In the genomic region with DNA sequence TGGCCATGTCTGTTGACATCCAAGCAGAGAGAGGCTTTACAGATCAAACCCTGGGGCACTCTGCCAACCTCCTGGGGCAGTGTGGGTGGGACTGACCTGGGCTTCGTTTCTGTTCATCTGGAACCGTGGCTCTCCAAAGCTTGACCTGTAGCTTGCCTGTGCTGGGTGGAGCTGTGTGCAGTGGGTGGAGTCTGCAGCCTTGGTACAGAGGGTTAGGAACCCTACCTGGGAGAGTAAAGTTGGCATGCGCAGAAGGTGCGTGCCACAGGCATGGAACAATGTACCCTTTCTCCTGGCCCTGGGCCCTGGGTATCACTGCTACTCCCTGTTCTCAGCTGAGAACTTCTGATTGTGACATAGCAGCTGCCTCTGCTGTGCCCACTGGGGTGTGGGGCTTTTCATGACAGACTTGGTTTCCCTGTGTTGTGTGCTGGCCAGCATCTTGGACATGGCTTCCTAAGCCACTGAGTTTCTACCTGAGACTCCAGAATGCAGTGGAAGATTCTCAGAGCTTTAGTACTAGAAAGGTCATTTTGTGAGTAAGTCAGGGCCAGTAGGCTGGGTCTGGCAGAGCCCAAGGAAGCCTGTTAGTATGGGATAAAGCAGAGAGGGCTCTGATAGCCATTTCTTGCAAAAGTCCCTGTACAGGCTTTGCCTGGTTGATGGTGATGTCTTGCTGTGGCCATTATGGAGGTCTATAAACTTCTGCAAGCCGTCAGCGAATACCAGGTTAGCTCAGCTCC, we compare ENCODE assay signal across 10 mouse cellular contexts. TPM values are rescaled to one million over a fixed set of nuclear protein-coding genes. Genes with fewer than 3 reads are reported as not detected.
DNase-seq lines count a peak whose midpoint lies in the region; ATAC-seq and TF ChIP-seq lines count a peak whose summit lies in the region.
"Had no signal": no experiment of that assay in that cellular context is flagged by ENCODE, and none has a peak within 500 bp of the region (broad histone marks: within the 10 kb centered on the region; RNA-seq: fewer than 3 reads in every experiment).

No protein-coding gene starts in this region.

- ATAC-seq in limb, embryonic 13.5 days (ENCODE audit: low FRiP score, low read depth): no peak
- 0 out of 2 replicates have a peak, but pooled peaks have one; percentile 4 for ATAC-seq in megakaryocyte progenitor cell, adult 5-6 weeks (replicated peaks; ENCODE audit: poor library complexity)
- ATAC-seq in midbrain, embryonic 16.5 days: no peak
- ATAC-seq: Patski had no signal

- H3K9ac ChIP-seq in limb, embryonic 13.5 days: no peak overlapping the region
- H3K9ac ChIP-seq in midbrain, embryonic 16.5 days (ENCODE audit: low read depth, low read length): no peak overlapping the region
- H3K9ac ChIP-seq: lung, embryonic 14.5 days had no signal

- H3K4me3 ChIP-seq in limb, embryonic 13.5 days: no peak overlapping the region
- no peak overlapping the region for H3K4me3 ChIP-seq in limb, embryonic 10.5 days
- H3K4me3 ChIP-seq in cerebellum, adult 2 months (replicated peaks; ENCODE audit: insufficient read depth, low read depth, low read length): no peak overlapping the region
- H3K4me3 ChIP-seq in kidney, adult 2 months (ENCODE audit: insufficient read depth, low read depth, low read length): no peak overlapping the region
- H3K4me3 ChIP-seq in midbrain, embryonic 16.5 days (ENCODE audit: low read depth, low read length): no peak overlapping the region

- H3K27ac ChIP-seq in limb, embryonic 13.5 days: 0 out of 2 replicates have a peak overlapping the region, but pooled peaks have one; percentile 2
- H3K27ac ChIP-seq in limb, embryonic 10.5 days: no peak overlapping the region
- peak overlapping the region; percentile 92 for H3K27ac ChIP-seq in cerebellum, adult 2 months (ENCODE audit: insufficient read depth, low read length)
- H3K27ac ChIP-seq in kidney, adult 2 months (ENCODE audit: insufficient read depth, low read depth, low read length): peak overlapping the region; percentile 97
- H3K27ac ChIP-seq in midbrain, embryonic 16.5 days (ENCODE audit: low read length): no peak overlapping the region

- no peak for TF ChIP-seq CTCF in cerebellum, adult 2 months (IDR thresholded peaks at IDR 0.05; ENCODE audit: borderline replicate concordance, insufficient read depth, low read depth, low read length)
- 0 out of 2 replicates have a peak, but pooled peaks have one; percentile 0 for TF ChIP-seq CTCF in kidney, adult 2 months (conservative IDR thresholded peaks at IDR 0.05; ENCODE audit: insufficient read depth, insufficient read length, low read depth, low read length)

- H3K27me3 ChIP-seq in limb, embryonic 13.5 days: no peaks in the 10 kb centered on the region
- no peaks in the 10 kb centered on the region for H3K27me3 ChIP-seq in limb, embryonic 10.5 days (ENCODE audit: low read depth, poor library complexity, severe bottlenecking)
- H3K27me3 ChIP-seq in cerebellum, adult 2 months (ENCODE audit: control insufficient read depth, insufficient read depth, low read length): no peaks in the 10 kb centered on the region
- no peaks in the 10 kb centered on the region for H3K27me3 ChIP-seq in kidney, adult 2 months (replicated peaks; ENCODE audit: control insufficient read depth, insufficient read depth, low read length)
- H3K27me3 ChIP-seq in midbrain, embryonic 16.5 days (ENCODE audit: control insufficient read depth, insufficient read depth, low read depth, low read length): no peaks in the 10 kb centered on the region
- H3K27me3 ChIP-seq: Patski had no signal

- 0 out of 2 replicates have a peak, but pooled peaks cover 6% of the 10 kb centered on the region for H3K36me3 ChIP-seq in limb, embryonic 13.5 days
- H3K36me3 ChIP-seq in limb, embryonic 10.5 days: peaks cover 2% of the 10 kb centered on the region; the same call in 1 of the 2 replicates
- no peaks in the 10 kb centered on the region for H3K36me3 ChIP-seq in kidney, adult 2 months (ENCODE audit: control insufficient read depth, insufficient read depth, low read length)
- no peaks in the 10 kb centered on the region for H3K36me3 ChIP-seq in midbrain, embryonic 16.5 days (ENCODE audit: control insufficient read depth, insufficient read depth, low read length)

- no peak overlapping the region for H3K4me2 ChIP-seq in limb, embryonic 13.5 days (replicated peaks)
- H3K4me2 ChIP-seq in midbrain, embryonic 16.5 days (ENCODE audit: low read length): no peak overlapping the region
- H3K4me2 ChIP-seq: lung, embryonic 14.5 days had no signal

- H3K9me3 ChIP-seq in limb, embryonic 13.5 days: no peaks in the 10 kb centered on the region
- no peaks in the 10 kb centered on the region for H3K9me3 ChIP-seq in limb, embryonic 10.5 days (replicated peaks)
- no peaks in the 10 kb centered on the region for H3K9me3 ChIP-seq in midbrain, embryonic 16.5 days (replicated peaks; ENCODE audit: control insufficient read depth, low read length, poor library complexity, severe bottlenecking)

- WGBS in limb, embryonic 13.5 days: 59% methylated on average over 6 of the region's 6 CpGs
- 80% methylated on average over 6 of the region's 6 CpGs for WGBS in limb, embryonic 10.5 days
- WGBS in cerebellum, adult 2 months: 25% methylated on average over 6 of the region's 6 CpGs
- WGBS in kidney, adult 2 months: 45% methylated on average over 6 of the region's 6 CpGs
- WGBS in midbrain, embryonic 16.5 days: 79% methylated on average over 6 of the region's 6 CpGs

- DNase-seq in limb, embryonic 10.5 days (ENCODE audit: low spot score): no peak
- DNase-seq in cerebellum, adult 2 months: peak; percentile 75
- DNase-seq in kidney, adult 2 months: peak; percentile 98
- no peak for DNase-seq in retina, embryonic 14.5 days (ENCODE audit: low spot score)
- DNase-seq in urinary bladder, postnatal 4 days (ENCODE audit: low spot score in 2 of 2): no peak
- DNase-seq: lung, embryonic 14.5 days had no signal

- H3K4me1 ChIP-seq in limb, embryonic 13.5 days: peaks cover 96% of the 10 kb centered on the region
- peaks cover 96% of the 10 kb centered on the region for H3K4me1 ChIP-seq in limb, embryonic 10.5 days
- peaks cover 85% of the 10 kb centered on the region for H3K4me1 ChIP-seq in cerebellum, adult 2 months (ENCODE audit: control insufficient read depth, insufficient read depth, low read length)
- H3K4me1 ChIP-seq in kidney, adult 2 months (ENCODE audit: control insufficient read depth, insufficient read depth, low read length): peaks cover 81% of the 10 kb centered on the region
- H3K4me1 ChIP-seq in midbrain, embryonic 16.5 days (ENCODE audit: control insufficient read depth, insufficient read depth, low read length): peaks cover 69% of the 10 kb centered on the region

- no peak for TF ChIP-seq POLR2A in cerebellum, adult 2 months (IDR thresholded peaks at IDR 0.05; ENCODE audit: borderline replicate concordance, insufficient read depth, low read length)
- no peak for TF ChIP-seq POLR2A in kidney, adult 2 months (IDR thresholded peaks at IDR 0.05; ENCODE audit: low read depth, low read length)

RNA-seq across cellular contexts. Expression of a gene that starts 30.5 kb away (rescaled TPM):
- 66.7 and 68.6 TPM in 2 replicates for polyA plus RNA-seq in limb, embryonic 13.5 days (2015; fragmentation: Nextera tagmentation; extraction: Ambion mirVana)
- polyA plus RNA-seq in limb, embryonic 10.5 days (2016; fragmentation: Nextera tagmentation; extraction: Ambion mirVana): 43.8 and 55.5 TPM in 2 replicates
- 63.7 and 72.5 TPM in 2 replicates for polyA plus RNA-seq in cerebellum, adult 2 months (2012; rRNA removed)
- 37.8 and 42.6 TPM in 2 replicates for polyA plus RNA-seq in kidney, adult 2 months (2012; rRNA removed)
- total RNA-seq in megakaryocyte progenitor cell, adult 5-6 weeks (2015): 70.0 and 79.1 TPM in 2 replicates
- 8.2 and 9.3 TPM in 2 replicates for total RNA-seq in megakaryocyte progenitor cell, adult 5-6 weeks (2017)
- 54.2 and 58.0 TPM in 2 replicates for polyA plus RNA-seq in midbrain, embryonic 16.5 days (2015; fragmentation: Nextera tagmentation; extraction: Ambion mirVana)

Comparison
In these comparisons a context has a peak if more than half of its experiments do, and no peak if none do; other contexts are left out.
1. H3K27ac ChIP-seq: peak in limb, embryonic 13.5 days (single experiment), cerebellum, adult 2 months (single experiment) and kidney, adult 2 months (single experiment); none in limb, embryonic 10.5 days (single experiment) and midbrain, embryonic 16.5 days (single experiment).
2. DNase-seq: peak in cerebellum, adult 2 months (2 of 2) and kidney, adult 2 months (single experiment); none in limb, embryonic 10.5 days (single experiment), retina, embryonic 14.5 days (single experiment) and urinary bladder, postnatal 4 days (0 of 2).